Mouse (Mus musculus) lung, adult 2 months (tissue): ENCODE measurements at regions not wholly inside any gene's neighbourhood (a gene's known extent, or its start where the extent isn't known, plus 50 kb on each side); places are given as distances from the start of the nearest gene placed in this dataset.

Source experiments
- DNase-seq: peaks from one replicate; pipeline ENCODE4 v3.0.0; 2022
- H3K4me1 ChIP-seq: fragments of 200-500 bp; 2 replicates; pipeline ENCODE4 v1.6.1; 2011; ENCODE audit warnings: low read length; ENCODE audit not compliant: control insufficient read depth, insufficient read depth
- H3K4me3 ChIP-seq: fragments of 200-500 bp; replicated peaks from 2 replicates; pipeline ENCODE3; 2011; ENCODE audit warnings: low read depth, mild to moderate bottlenecking, control low read depth, low read length; ENCODE audit errors: extremely low read depth
- CTCF ChIP-seq: fragments of 200-500 bp; IDR thresholded peaks from 2 replicates; pipeline ENCODE4 v1.5.1; 2011; ENCODE audit warnings: mild to moderate bottlenecking, low read length, control low read depth; ENCODE audit not compliant: insufficient read depth
- POLR2A ChIP-seq: fragments of 200-500 bp; IDR thresholded peaks from 2 replicates; pipeline ENCODE4 v1.6.1; 2011; ENCODE audit warnings: low read depth, mild to moderate bottlenecking, control low read depth, low read length, borderline replicate concordance; ENCODE audit errors: extremely low read depth
- WGBS: fragments of 180-500 bp; shearing (Covaris S2); methylation state at CpG from one replicate; pipeline ENCODE4 v1.1.7; 2018; 5-methylcytosine and 5-hydroxymethylcytosine counted together

- Histone ChIP-seq H3K4me1 (no peaks in the 10 kb centered on the region), H3K4me3 (no peak overlapping the region)
- 78% methylated on average over 5 of the region's 5 CpGs for WGBS
- no peak for DNase-seq
- TF ChIP-seq CTCF (no peak), POLR2A (no peak)
Measured at GRCm38 (mm10) chr2:144144486-144145136, 111.8 kb downstream of the Banf2 start.

- no peak overlapping the region for H3K4me3 ChIP-seq
- H3K4me1 ChIP-seq, result no peaks in the 10 kb centered on the region
- TF ChIP-seq CTCF, result no peak
- no peak for TF ChIP-seq POLR2A
- 79% methylated on average over 7 of the region's 7 CpGs for WGBS
- DNase-seq, result no peak
Measured at GRCm38 (mm10) chr2:144156456-144157211, 113.8 kb upstream of the Mgme1 start.

- DNase-seq, result no peak
- H3K4me1 ChIP-seq, result no peaks in the 10 kb centered on the region
- TF ChIP-seq CTCF (no peak), POLR2A (no peak)
- 62% methylated on average over 2 of the region's 2 CpGs for WGBS
- H3K4me3 ChIP-seq, result no peak overlapping the region
Measured at GRCm38 (mm10) chr2:144157343-144157742, 113.1 kb upstream of the Mgme1 start.

- DNase-seq, result no peak
- 64% methylated on average over 8 of the region's 8 CpGs for WGBS
- H3K4me3 ChIP-seq, result no peak overlapping the region
- no peaks in the 10 kb centered on the region for H3K4me1 ChIP-seq
- no peak for TF ChIP-seq CTCF
- TF ChIP-seq POLR2A, result no peak
Measured at GRCm38 (mm10) chr2:144158256-144158655, 112.2 kb upstream of the Mgme1 start.

- no peak for TF ChIP-seq CTCF
- no peak for TF ChIP-seq POLR2A
- DNase-seq, result no peak
- H3K4me1 ChIP-seq, result 0 out of 2 replicates have a peak, but pooled peaks cover 2% of the 10 kb centered on the region
- no peak overlapping the region for H3K4me3 ChIP-seq
- 47% methylated on average over 9 of the region's 9 CpGs for WGBS
Measured at GRCm38 (mm10) chr2:144159854-144160331, 110.6 kb upstream of the Mgme1 start.

- no peak overlapping the region for H3K4me3 ChIP-seq
- no peak for DNase-seq
- WGBS, result 58% methylated on average over 10 of the region's 10 CpGs
- 0 out of 2 replicates have a peak, but pooled peaks cover 2% of the 10 kb centered on the region for H3K4me1 ChIP-seq
- TF ChIP-seq POLR2A (no peak), CTCF (no peak)
Measured at GRCm38 (mm10) chr2:144160434-144160833, 110.0 kb upstream of the Mgme1 start.

- Histone ChIP-seq H3K4me1 (peaks cover 5% of the 10 kb centered on the region; the same call in 1 of the 2 replicates), H3K4me3 (no peak overlapping the region)
- DNase-seq, result no peak
- TF ChIP-seq CTCF (no peak), POLR2A (no peak)
- WGBS, result 66% methylated on average over 1 of the region's 1 CpGs
Measured at GRCm38 (mm10) chr2:144161852-144162251, 108.6 kb upstream of the Mgme1 start.

GRCm38 (mm10) chr2:144164102-144164501 lies 106.4 kb upstream of the Mgme1 start:
- 24% methylated on average over 8 of the region's 8 CpGs for WGBS
- peak; percentile 30 for DNase-seq
- no peak for TF ChIP-seq POLR2A
- no peak for TF ChIP-seq CTCF
- H3K4me3 ChIP-seq, result no peak overlapping the region
- H3K4me1 ChIP-seq, result peaks cover 5% of the 10 kb centered on the region; the same call in 1 of the 2 replicates

GRCm38 (mm10) chr2:144164986-144165821 lies 105.3 kb upstream of the Mgme1 start:
- H3K4me1 ChIP-seq, result peaks cover 5% of the 10 kb centered on the region; the same call in 1 of the 2 replicates
- DNase-seq, result peak; percentile 88
- H3K4me3 ChIP-seq, result peak overlapping the region; percentile 86
- TF ChIP-seq POLR2A, result peak; percentile 81; the same call in 1 of the 2 replicates
- TF ChIP-seq CTCF, result no peak
- under 1% methylated on average over 37 of the region's 37 CpGs for WGBS
